Mouse (Mus musculus): ENCODE results near the gene Klf15.

Klf15 gene

DNA sequence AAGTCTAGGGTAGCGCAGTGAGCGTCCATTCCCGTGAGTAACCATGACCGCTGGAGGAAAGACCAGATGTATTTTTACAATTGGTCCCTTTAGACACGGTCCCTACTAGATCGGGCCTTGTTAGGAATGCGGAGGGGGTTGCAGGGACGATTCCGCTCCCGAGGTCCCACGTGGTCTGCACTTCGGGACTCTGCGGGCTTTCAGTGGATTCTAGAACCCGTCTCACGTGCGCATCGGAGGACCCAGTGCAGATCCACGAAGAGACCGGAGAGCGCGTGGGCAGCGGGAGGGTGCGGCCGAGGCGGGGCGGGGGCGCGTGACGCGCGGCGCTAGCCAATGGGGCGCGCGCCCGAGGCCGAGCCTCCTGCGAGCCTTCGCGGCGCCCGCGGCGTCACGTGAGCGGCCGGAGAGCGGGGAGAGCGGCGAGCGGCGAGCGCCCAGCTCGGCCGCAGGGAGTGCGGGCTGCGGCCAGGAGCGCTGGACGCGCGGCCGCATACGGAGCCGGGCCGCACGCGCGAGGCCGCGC lies at the start of gene Klf15:
Klf15 (plus strand) TSS at position 396 of the 526 bp plus-strand sequence.
- no peak for DNase-seq

DNA sequence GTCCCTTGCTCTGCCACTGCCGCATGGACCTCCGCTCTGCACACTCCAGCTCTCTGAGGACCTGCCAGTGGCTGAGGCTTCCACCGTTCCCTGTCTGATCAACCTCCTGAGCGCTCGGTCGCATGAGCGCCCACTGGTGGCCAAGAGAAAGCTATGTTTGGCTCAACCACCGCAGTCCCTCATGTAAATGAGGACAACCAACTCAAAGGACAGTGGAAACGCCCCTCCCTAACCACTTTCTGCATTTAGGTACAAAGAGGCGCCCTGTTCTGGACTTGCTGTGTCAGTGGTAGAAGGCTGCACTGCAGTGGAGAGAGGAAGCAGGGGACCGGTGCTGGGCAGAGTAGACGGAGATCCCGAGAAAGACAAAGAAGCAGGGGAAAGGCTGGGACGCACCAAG lies 39.8 kb upstream of the Klf15 start:
- DNase-seq, result peak; percentile 60 to 61

DNA sequence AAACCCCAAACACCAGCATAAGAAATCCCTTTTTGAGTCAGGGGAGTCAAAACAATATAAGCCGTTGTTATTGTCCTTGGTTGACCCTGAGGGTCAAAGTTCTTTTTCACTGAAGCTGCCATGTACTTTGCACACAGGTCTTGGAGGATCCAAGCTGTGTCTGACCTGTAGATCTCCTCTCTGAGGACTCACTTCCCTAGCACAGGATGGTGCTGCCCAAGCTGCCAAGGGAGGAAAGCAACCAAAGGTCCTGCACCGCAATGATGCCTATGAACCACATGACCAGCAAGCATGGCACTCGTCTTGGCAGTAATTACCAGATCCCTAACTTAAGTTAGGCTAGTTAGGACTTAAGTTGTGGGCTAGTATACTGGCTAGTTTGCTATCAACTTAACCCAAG lies 37.0 kb upstream of the Klf15 start:
- no peak for DNase-seq

DNA sequence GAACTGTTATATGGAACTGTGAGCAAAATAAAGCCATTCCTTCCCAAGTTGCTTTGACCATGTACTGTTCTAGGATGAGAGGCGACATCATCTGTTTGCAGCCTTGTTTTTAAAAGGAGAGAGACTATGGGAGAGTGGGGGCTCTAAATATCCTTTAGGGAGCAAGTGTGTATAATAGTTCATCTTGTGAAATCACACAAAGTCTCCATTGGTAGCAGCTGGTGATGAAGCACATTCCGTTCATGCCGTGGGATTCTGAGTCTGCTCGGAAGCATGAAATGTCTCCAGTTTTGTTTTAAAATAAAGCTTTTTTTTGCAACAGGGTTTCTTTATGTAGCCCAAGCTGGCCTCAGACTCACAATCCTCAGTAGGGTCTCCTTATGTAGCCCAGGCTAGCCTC lies 36.4 kb upstream of the Klf15 start:
- DNase-seq, result no peak

DNA sequence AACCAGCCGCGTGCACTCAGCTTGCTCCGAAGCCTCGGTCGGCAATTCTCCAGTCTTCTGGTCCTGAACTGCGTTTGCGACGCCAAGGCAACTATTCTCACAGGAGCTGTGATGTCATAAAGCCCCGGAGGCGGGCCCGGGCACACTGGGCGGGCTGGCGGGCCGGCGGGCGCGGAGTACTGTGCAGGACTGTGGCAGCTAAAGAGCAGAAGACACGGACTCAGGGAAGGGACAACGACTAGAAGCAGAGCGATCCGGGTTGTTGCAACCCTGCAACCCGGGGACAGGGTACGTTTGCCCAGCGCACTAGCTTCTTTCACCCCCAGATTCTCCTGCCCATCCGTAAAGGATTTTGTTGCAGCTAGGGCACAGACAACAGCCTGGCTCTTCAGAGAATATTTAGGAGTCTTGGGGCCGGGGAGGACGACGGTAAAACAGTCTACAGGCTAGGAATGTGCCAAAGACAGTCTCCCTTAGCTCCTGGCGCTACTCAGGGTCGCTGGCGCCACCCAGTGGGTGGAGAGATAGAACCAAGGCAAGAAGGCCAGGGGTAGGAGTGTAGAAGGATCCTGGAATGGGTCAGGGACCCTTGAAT lies 33.9 kb upstream of the Klf15 start, which contains the start of gene Cfap100:
Cfap100 (minus strand) TSS at position 418 of the 595 bp plus-strand sequence.
- DNase-seq, result peak; percentile 6 to 8

DNA sequence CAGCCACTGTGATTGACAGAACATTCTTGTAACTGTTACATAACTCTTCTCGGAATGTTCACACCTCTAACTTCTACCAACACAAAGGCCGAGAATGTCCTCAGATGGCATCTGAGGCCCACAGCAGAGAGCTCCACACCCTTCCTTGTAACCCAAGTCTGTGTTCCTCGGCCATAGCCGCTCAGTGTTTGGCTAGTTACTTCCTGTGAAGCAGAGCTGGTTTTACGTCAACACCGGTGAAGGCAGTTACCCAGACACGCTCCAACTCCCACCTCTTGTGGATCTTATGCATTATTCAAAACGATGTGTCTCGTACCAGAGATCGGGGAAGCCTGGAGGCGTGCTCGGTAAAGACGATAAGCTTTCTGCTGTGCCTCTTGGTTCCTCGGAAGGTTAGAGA lies 32.5 kb upstream of the Klf15 start:
- DNase-seq, result no peak

DNA sequence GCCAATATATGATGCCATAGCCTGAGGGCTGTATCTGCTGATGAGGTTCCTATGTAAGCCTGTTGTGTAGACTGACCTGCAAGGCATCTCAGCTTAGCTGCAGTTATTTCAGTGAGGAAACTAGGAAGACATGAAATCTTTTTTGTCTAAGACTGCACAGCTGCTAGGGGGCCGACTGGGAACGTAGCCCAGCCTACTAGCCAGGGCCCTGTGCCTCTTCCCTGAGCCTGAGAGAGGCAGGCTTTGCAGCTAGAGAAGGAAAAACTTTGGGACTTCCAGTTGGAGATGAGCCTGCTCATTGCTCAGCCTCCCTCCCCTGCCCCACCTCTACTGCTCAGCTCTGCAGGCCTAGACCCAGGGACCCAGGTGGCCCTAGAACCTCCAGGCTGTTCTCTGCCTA lies 30.9 kb upstream of the Klf15 start:
- no peak for DNase-seq

DNA sequence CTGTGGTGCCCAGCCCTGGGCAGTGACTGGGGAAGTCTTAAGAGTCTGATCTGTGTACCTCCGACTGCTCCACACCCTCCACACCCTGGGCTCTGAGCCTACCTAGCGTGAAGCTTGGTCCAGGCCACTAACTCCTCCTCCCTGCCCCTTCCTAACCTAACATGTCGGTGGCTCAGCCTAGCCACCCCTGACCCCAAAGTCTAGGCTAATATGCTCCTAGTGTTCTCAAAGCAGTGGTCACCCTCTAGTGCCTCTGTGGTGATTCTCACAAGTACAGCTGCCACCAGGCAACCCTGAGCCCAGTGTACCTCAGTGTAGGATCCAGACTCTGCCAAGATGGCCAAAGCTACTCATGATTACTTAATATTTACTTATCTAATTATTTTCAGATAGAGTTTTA lies 27.7 kb upstream of the Klf15 start:
- no peak for DNase-seq

DNA sequence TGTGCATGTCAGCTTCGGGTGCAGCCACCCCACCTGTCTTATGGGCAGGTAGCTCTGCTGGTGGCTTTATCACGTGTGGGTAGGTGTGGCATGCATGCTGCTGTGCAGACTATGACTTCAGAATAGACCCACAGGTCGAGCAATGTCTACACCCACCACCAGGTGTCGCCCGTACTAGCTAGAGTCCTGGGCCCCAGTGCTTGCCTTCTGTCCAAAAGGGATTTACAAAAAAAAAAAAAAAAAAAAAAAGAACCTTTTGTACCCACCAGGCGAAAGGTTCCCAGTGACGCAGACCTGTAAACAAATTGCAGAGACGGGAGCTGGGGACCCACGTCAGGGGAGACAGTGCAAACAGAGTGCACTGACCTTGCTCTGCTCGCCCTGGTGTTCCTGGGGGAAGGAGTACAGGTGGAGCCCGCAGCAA lies 27.2 kb upstream of the Klf15 start:
- peak; percentile 66 to 68 for DNase-seq

DNA sequence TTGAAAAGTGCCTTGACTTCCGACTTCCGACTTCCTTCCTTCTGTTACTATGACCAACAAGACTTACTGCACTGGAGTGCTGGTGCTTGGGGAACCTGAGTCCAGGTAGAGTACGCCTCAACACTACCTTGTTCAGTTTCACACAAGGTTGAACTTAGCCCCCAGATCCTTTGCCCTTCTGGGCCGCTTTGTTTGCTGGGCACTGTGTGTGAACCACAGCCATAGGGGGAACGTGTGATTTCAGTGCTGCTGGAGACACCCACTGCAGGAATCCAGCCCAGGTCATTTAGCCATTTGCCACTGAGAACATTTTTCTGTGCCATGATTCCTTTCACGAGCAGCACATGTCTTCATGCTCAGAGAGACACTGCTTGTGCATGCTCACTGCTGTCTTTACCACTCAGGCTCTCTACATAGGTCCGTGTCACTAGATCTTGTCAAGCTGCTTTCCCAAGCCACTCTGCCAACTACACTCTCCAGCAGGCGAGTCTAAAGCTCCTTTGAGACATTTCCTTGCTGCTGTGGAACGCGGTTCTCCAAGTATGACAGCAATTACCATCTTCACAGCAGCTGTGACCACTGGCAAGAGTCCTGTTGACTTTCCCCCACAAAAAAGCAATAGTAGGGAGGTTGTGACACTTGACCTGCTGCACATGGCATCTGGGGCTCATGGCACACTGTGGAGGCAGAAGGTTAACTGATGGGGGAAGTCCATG lies 26.0 kb upstream of the Klf15 start:
- no peak for DNase-seq

DNA sequence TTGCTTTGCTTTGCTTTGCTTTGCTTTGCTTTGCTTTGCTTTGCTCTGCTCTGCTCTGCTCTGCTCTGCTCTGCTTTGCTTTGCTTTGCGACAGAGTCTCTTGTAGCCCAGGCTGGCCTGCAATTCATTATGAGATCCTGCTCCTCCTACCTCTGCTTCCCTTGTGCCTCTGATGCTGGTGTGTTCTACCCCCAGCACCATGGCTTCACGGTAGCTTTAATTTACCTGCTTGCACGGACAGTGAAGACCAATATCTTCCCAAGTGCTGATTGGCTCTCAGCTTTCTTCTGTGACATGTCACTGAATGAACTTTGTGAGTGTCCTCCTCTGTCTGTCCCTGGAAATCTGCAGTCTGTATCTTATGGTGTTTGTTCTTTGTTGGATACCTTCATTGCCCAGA lies 25.3 kb upstream of the Klf15 start:
- DNase-seq, result no peak

DNA sequence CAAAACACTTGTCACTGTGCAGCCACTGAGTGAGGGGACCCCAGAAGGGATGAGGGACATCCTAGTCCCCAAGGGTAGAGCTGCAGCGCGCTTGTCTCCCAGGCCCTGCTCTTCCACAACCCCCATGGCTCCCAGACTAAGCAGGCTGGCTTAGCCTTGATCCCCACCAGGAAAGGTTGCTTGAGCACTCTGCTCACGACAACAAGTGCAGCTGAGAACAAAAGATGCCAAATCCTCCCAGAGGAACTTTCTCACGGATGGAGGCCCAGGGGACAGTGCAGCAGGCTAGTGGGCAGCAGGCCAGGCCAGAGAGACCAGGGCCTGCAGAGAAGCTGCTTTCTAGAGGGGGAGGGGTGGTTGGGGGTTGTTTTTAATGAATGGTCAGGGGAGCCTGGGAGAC lies 15.5 kb upstream of the Klf15 start:
- no peak for DNase-seq

DNA sequence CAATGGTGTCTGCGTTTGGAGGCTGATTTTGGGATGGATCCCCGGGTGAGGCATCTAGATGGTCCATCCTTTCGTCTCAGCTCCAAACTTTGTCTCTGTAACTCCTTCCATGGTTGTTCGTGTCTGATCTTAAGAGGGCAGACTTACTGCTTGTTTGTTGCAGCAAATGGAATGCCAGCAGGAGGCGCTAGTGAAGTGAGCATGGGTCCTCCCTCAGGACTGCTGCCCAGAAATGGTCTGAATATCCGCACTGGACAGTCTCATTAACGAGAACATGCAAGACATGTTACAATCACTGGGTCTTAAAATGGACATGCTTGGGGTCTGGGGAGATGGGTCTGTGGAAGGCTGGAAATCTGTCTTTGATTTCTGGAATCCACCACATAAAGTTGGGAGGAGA lies 12.2 kb upstream of the Klf15 start:
- DNase-seq, result peak; percentile 5 to 6

DNA sequence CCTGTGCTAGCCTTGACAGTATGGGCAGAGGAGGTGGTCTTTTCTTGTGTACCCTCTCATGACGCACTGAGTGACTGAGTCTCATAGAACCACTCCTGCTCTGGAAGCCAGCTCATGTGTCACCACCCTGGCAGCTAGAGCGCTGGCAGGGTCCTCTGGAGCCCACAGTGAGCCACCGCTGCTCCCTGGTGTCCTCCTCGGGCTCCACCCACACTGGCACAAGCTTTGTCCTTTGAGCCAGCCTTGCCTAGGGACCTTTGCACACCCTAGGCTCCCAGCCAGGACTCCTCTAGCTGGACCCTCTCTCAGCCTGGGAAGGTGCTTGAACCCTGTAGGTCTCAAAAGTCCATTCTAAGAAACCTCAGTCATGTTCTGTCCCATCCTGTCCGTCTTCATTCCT lies 11.7 kb upstream of the Klf15 start:
- no peak for DNase-seq

DNA sequence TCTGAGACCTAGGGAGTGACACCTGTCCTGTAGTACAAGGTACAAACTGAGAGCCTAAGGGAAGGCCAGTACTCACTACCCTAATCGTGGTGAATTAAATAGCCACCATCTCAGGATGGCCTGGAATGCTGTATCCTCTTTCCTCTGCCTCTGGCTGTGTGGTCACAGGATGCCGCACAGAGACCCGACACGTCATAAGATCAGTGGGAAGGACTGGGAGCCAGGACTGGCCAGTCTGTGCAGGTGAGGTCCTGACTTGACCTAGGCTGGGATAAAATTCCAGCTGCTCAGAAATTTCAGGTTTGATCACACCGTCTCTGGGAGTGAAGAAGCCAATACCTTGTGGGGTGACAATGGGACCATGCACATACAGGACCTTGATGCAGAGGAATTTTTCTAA lies 10.9 kb upstream of the Klf15 start:
- no peak for DNase-seq

DNA sequence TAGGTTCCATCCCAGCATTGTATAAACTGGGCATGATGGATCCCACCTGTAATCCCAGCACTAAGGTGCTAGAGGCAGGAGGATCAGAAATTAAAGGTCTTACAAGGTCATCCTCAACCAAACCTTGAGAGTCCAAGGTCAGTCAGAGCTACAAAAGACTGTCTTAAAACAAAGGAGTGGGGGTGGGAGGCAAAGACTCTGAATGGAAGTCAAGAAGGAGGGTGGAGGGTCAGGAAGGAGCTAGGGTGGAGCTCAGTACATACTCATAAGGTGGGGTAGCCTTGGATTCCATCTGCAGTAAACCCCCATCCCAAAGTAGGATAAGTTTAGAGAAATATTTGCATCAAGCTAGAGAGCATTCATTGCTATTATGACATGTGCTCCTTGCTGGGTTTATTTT lies 9.8 kb upstream of the Klf15 start:
- no peak for DNase-seq

DNA sequence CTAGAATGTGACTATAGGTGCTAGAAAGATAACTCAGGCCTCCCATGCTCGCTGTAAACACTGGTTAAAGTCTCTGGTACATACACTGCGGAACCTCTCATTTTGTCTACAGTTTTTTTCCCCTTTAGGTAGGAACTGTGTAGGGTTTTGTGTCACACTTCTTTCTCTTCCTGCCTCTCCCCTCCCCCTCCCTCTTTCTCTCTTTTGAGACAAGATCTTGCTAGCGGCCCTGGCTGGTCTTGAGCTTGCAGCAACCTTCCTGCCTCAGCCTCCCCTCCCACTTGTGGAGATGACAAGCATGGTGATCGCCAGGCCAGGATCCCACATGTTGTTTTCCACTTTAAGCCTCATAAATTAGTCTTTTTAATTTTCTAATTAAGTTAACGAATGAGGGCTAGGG lies 8.6 kb upstream of the Klf15 start:
- no peak for DNase-seq

DNA sequence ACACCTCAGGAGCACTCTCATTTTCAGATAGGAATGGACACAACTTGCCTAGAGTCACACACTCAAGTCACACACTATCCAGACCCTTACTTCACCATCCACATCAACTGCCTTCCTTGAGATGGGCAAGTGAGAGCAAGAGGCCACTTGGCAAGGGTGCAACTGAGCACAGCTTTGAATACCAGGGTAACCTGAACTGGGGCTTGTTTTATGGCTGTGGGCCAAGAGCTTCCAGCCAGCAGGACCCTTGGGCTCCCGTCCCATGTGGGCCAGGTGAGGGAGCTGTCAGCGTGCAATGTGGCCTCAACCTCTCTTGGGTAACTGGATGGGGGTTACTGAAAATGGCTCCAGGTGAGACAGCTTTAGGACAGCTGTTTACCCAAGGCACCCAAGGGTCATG lies 5.0 kb upstream of the Klf15 start:
- no peak for DNase-seq

DNA sequence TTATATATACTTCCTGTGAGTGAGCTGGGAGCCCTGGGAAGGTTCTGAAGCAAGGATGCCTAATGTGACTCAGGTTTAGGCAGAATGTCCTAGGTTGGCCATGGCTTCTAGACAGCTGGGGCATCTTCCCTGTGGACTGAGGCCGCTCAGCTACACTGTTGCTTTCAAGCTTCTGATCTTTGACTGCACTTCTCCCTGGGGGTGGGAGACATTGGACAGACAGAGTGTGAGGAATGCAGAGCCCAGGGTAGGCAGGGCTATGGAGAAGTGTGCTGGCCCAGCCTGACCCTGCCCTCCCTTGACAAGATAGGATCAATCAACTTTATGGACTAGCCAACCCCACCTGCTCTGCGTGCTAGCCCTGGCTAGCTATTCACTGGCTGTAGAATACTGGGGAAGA lies 1.2 kb upstream of the Klf15 start:
- DNase-seq, result no peak

DNA sequence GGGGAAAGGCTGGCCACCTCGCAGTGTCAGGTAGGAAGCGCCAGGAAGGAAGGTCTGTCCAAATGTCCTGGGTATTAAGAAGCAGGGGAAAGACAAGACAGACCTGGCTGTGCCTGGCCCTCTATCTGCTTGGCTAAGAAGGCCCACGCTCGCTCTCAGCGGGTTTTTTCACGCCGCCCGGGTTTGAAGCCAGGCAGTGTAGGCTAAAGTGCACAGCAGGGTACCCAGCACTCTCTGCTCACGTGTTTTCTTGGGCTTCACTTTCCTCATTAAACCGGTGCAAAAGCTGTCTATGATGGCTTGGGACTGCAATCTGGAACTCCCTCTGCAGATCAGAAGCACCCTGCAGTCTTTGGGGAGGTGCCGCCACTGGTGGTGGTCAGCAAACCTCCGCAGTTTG lies 605 bp upstream of the Klf15 start:
- DNase-seq, result no peak

DNA sequence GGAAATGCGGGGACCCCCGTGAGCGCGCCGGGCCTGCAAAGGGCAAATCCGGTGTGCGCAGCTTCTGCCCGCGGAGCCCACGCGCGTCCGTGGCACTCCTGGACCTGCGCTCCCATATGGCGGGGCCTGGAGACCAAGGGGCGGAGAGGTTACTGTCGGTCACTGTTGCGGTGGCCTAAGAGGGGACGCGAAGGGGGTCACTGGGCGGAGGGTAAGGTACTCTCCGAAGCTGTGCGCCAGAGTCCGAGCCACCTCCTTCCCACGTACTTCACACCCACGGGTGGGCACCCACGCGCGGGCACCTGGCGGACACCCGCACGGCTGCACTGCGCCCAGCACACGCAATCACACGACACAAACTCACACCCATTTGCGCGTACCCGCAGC lies 458 bp downstream of the Klf15 start:
- no peak for DNase-seq

DNA sequence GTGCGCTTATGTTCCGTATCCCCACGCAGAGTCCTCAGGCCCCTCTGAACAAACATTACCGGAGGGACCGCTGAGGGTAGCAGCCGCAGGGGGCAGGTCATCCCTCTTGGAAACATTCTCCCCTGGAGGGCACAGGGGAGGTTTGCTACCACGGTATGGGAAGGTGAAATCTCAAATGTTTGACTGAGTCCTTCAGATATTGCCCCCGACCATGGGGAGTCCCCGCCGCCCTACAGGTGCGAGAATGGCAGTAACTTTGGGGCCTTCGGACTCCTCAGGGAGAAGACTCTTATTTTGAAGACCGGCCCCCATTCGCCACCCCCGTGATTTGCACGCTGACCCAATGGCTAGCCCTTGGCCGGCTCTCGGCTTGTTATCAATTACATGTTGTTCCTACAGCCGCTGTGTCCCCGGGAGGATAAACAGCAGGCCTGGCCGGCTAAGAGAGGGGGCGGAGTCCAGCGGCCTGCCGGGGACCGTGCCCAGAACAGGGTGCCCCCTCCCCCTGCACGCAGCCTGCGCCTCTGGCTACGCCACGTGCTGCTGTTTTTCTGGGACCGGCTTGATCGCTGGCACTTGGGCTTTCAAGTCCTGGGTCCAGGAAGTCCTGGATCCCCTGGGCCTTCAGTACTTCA lies 969 bp downstream of the Klf15 start:
- no peak for DNase-seq

DNA sequence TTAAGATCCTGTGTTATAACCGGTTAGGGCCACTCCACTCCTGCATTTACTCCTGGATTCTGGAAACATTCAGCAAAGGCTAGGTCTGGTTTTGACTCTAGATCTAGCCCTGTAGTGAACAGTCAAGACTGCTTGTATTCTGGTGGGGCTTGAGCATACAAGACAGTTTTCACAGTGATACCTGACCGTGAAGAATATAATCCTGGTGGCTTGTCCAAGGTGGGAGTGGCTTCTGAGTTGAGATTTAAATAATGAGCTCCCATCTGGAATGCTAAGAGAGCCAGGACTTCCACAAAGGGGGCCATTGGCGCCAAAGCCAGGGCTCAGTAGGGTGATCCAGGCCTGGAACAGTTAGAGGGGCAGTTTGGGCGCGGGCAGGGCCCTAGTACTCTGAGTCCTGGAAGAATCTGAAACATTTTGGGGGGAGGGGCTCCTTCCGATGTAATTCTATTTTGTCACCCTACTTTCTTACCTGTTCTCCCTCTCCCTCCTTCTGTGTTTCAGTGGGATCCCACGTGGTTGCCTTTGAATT lies 1.6 kb downstream of the Klf15 start:
- DNase-seq, result no peak

DNA sequence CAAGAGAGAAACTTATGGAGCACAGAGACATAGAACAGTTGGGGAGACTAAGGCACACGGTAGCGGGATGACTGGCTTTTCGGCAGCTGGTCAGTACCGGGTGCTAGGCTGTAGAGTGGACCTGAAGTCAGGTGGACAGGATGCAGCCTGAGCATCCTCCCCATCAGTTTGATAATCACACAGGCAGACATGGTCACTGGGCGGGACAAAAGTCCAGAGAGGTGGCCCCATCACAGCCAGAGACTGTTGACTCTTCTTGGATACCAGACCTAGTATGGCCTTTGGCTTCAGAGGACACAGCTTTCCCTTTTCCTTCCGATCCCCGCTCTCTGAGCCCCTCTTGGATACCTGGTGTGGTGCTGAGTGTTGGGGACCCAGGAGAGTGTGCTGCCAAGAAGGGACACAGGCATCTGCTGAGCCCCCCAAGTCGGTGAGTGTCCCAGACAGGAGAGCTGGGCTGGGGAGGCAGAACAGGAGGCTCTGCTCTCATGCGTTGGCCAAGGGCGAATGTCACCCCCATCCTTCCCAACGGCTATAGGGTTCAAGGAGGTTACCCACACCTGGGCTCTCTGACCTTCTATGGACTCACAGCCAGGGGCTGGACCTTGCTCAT lies 2.8 kb downstream of the Klf15 start:
- DNase-seq, result no peak

Measured in B cell, adult 2 months (primary cell).